Mouse (Mus musculus) heart, embryonic 11.5 days (tissue): ENCODE data around the gene Mst1r. TPM values are rescaled to one million over a fixed set of nuclear protein-coding genes. Genes with fewer than 3 reads are reported as not detected.

Source experiments
- ATAC-seq: fragments of 200-750 bp; cut with Nextera tagmentation; replicated peaks from 2 replicates; pipeline ENCODE4 v1.8.0; 2017; ENCODE audit warnings: moderate library complexity; ENCODE audit not compliant: insufficient number of reproducible peaks, low FRiP score, low TSS enrichment
- H3K27ac ChIP-seq: fragments of 300-500 bp; sonication (generic); 2 replicates; pipeline ENCODE4 v1.5.1; 2014; ENCODE audit warnings: mild to moderate bottlenecking, low read depth, low read length
- H3K27me3 ChIP-seq: fragments of 300-500 bp; sonication (generic); 2 replicates; pipeline ENCODE4 v1.6.1; 2014; ENCODE audit warnings: mild to moderate bottlenecking, low read length, mixed read lengths; ENCODE audit not compliant: control insufficient read depth, insufficient read depth
- H3K36me3 ChIP-seq: fragments of 300-500 bp; sonication (generic); 2 replicates; pipeline ENCODE4 v1.6.1; 2014; ENCODE audit warnings: mild to moderate bottlenecking, low read length, moderate library complexity, mixed read lengths; ENCODE audit not compliant: control insufficient read depth, insufficient read depth
- H3K4me1 ChIP-seq: fragments of 300-500 bp; sonication (generic); 2 replicates; pipeline ENCODE4 v1.6.1; 2014; ENCODE audit warnings: low read length; ENCODE audit not compliant: control insufficient read depth, insufficient read depth
- H3K4me2 ChIP-seq: fragments of 300-500 bp; sonication (generic); 2 replicates; pipeline ENCODE4 v1.6.1; 2014; ENCODE audit warnings: mild to moderate bottlenecking, moderate library complexity
- H3K4me3 ChIP-seq: fragments of 300-500 bp; sonication (generic); 2 replicates; pipeline ENCODE4 v1.5.1; 2014; ENCODE audit warnings: low read depth, low read length
- H3K9ac ChIP-seq: fragments of 300-500 bp; sonication (generic); 2 replicates; pipeline ENCODE4 v1.6.1; 2014; ENCODE audit warnings: mild to moderate bottlenecking, low read depth, low read length, moderate library complexity
- H3K9me3 ChIP-seq: fragments of 300-500 bp; sonication (generic); replicated peaks from 2 replicates; pipeline ENCODE4 v1.6.1; 2016; ENCODE audit warnings: low read length; ENCODE audit not compliant: control insufficient read depth
- WGBS: fragments of 180-500 bp; shearing (Covaris S2); extraction: QIAGEN DNeasy Blood & Tissue Kit; methylation state at CpG from one replicate; pipeline ENCODE4 v1.1.7; 2014; ENCODE audit not compliant: insufficient replicate concordance; 5-methylcytosine and 5-hydroxymethylcytosine counted together
- polyA plus RNA-seq: library from polyadenylated mRNA; unstranded; fragments of >200 nt; fragmentation: Nextera tagmentation; extraction: Ambion mirVana; gene quantifications from 2 replicates; pipeline ENCODE4 v1.2.1, GENCODE M21; 2014

The Mst1r gene
- polyA plus RNA-seq, 1 experiment from 2014 or later = 1.6 TPM

DNA sequence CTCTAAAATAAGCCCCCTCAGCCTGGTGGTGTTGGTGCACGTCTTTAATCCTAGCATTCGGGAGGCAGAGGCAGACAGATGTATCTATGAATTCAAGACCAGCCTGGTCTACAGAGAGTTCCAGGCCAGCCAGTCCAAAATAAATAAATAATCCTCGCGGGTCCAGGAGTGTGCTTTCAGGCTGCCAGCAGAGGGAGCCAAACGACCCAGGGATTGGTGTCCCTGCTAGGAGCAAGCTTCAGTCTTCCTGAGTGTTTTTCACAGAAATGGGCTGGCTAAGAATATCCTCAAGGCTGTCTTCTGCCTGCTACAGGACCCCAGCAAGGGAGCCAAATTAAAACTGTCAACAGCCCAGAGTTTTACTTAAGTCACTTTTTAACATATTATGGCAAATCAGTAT, 57.0 kb downstream of the Mst1r start:
- H3K36me3 ChIP-seq = peaks cover 22% of the 10 kb centered on the region
- peaks cover 8% of the 10 kb centered on the region; the same call in 1 of the 2 replicates for H3K4me1 ChIP-seq
- 0 out of 2 replicates have a peak overlapping the region, but pooled peaks have one; percentile 28 for H3K9ac ChIP-seq
- H3K27ac ChIP-seq = peak overlapping the region; percentile 62; the same call in 1 of the 2 replicates
- H3K4me2 ChIP-seq = no peak overlapping the region
- WGBS = 19% methylated on average over 5 of the region's 5 CpGs
- no peaks in the 10 kb centered on the region for H3K9me3 ChIP-seq
- no peak overlapping the region for H3K4me3 ChIP-seq
- ATAC-seq = peak; percentile 64
- H3K27me3 ChIP-seq = no peaks in the 10 kb centered on the region

DNA sequence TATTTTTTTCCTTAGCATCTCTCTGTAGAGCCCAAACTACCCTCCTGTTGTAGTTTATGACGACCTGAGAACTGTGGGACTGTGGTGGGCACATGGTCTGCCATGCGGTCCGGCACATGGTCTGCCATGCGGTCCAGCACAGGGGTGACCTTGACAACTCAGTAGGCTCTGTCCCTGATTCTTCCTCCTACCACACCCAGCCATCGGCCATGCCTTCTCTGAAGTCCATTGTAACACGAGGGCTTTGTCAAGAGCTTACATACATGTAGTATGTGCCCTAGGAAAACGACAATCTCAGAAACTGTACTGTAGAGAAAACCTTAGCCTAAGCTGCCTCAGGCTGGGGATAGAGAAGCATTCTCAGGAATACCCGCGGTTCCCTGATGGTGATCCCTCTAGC, 58.0 kb downstream of the Mst1r start:
- H3K9ac ChIP-seq = no peak overlapping the region

DNA sequence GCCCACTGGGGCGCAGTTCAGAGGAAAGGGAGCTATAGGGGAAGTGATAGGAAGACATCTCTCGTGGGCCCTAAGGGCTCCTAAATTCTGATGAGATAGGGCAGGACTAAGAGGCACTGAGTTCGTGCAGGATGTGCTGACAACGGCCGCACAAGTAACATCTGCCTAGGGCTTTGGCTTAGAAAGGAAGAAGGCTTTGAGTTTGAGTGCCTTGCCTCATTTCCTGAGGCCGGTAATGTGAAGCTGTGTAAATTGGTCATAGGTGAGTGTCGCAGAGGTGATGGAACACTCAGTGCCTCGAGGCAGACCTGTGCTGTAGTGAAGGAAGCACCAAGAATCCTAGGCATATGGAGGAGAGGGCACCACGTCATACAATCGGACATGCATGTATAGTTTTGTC, 60.0 kb downstream of the Mst1r start:
- Histone ChIP-seq H3K9me3 (no peaks in the 10 kb centered on the region), H3K27ac (no peak overlapping the region), H3K27me3 (no peaks in the 10 kb centered on the region), H3K36me3 (peaks cover 13% of the 10 kb centered on the region), H3K4me1 (peaks cover 15% of the 10 kb centered on the region), H3K9ac (no peak overlapping the region), H3K4me2 (no peak overlapping the region), H3K4me3 (no peak overlapping the region)
- WGBS = 84% methylated on average over 10 of the region's 10 CpGs
- no peak for ATAC-seq

More for the DNA sequence above, 58.0 kb downstream of the Mst1r start:
- Histone ChIP-seq H3K4me3 (no peak overlapping the region), H3K4me1 (peaks cover 8% of the 10 kb centered on the region; the same call in 1 of the 2 replicates), H3K27me3 (no peaks in the 10 kb centered on the region), H3K36me3 (peaks cover 19% of the 10 kb centered on the region), H3K27ac (peak overlapping the region; percentile 62; the same call in 1 of the 2 replicates), H3K9me3 (no peaks in the 10 kb centered on the region), H3K4me2 (no peak overlapping the region)
- WGBS = 87% methylated on average over 9 of the region's 9 CpGs
- ATAC-seq = no peak

DNA sequence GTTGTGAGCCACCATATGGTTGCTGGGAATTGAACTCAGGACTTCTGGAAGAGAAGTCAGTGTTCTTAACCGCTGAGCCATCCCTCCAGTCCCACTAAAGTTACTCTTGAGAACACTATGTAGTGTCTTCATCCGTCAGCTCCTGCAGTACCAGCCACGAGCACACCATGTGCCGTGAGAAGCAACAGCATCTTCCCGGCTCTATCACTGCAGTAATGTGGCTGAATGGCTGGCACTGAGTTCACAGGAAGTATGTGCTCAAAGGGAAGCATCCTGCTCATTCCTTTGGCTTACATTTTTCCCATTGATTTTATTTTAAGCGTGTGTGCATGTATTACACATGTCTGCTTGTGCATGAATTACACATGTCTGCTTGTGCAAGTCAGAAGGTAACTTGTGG, 60.8 kb downstream of the Mst1r start:
- no peak for ATAC-seq
- no peak overlapping the region for H3K27ac ChIP-seq
- peaks cover 9% of the 10 kb centered on the region for H3K36me3 ChIP-seq
- H3K9me3 ChIP-seq = no peaks in the 10 kb centered on the region
- H3K4me3 ChIP-seq = no peak overlapping the region
- no peak overlapping the region for H3K9ac ChIP-seq
- H3K4me2 ChIP-seq = no peak overlapping the region
- no peaks in the 10 kb centered on the region for H3K27me3 ChIP-seq
- peaks cover 21% of the 10 kb centered on the region for H3K4me1 ChIP-seq
- WGBS = 83% methylated on average over 6 of the region's 6 CpGs

DNA sequence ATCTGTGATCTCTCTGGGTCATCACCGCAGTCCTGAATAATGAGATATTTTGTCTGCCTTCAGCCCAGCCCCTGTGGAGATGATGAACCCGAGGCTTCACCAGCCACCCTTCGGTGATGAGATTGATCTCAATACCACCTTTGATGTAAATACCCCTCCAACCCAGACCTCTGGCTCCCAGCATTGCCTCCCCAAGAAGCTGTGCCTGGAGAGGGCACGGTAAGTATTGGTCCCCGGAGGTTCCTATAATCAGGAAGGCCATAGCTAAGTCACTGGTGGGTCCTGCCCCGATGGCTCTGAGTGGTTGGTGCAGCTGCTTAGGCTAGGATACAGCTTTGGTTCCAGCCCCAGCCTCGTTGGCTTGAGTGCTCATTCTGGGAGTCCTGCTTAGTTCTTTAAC, 61.9 kb downstream of the Mst1r start:
- peaks cover 9% of the 10 kb centered on the region for H3K36me3 ChIP-seq
- H3K4me3 ChIP-seq = no peak overlapping the region
- no peak for ATAC-seq
- no peak overlapping the region for H3K4me2 ChIP-seq
- no peak overlapping the region for H3K27ac ChIP-seq
- no peaks in the 10 kb centered on the region for H3K27me3 ChIP-seq
- H3K9ac ChIP-seq = no peak overlapping the region
- peaks cover 23% of the 10 kb centered on the region for H3K4me1 ChIP-seq
- no peaks in the 10 kb centered on the region for H3K9me3 ChIP-seq
- WGBS = 86% methylated on average over 7 of the region's 7 CpGs

Other genes starting within 250 kb of the Mst1r start
- 2.8 and 3.3 TPM in 2 replicates for gene Slc38a3, start 237.3 kb upstream of the Mst1r start, polyA plus RNA-seq
- gene Gnat1, start 227.2 kb upstream of the Mst1r start, polyA plus RNA-seq = 0.42 and 1.2 TPM in 2 replicates
- gene Sema3f, start 196.4 kb upstream of the Mst1r start, polyA plus RNA-seq = 4.6 and 5.8 TPM in 2 replicates
- gene Rbm5, start 135.9 kb upstream of the Mst1r start, polyA plus RNA-seq = 113 and 135 TPM in 2 replicates
- gene Rbm6, start 33.6 kb upstream of the Mst1r start, polyA plus RNA-seq = 46.0 and 51.3 TPM in 2 replicates
- 9.6 and 11.9 TPM in 2 replicates for gene Mon1a, start 18.7 kb upstream of the Mst1r start, polyA plus RNA-seq
- not detected in 2 replicates for gene Actl11, start 21.6 kb downstream of the Mst1r start, polyA plus RNA-seq
- gene Camkv, start 28.8 kb downstream of the Mst1r start, polyA plus RNA-seq = 0.46 and 0.70 TPM in 2 replicates
- 14.5 and 16.7 TPM in 2 replicates for gene Traip, start 43.3 kb downstream of the Mst1r start, polyA plus RNA-seq
- gene Uba7, start 68.6 kb downstream of the Mst1r start, polyA plus RNA-seq = 43.9 and 47.8 TPM in 2 replicates
- 3.2 and 4.0 TPM in 2 replicates for gene Gm20661, start 76.2 kb downstream of the Mst1r start, polyA plus RNA-seq
- gene Inka1, start 79.0 kb downstream of the Mst1r start, polyA plus RNA-seq = 66.6 and 66.8 TPM in 2 replicates
- gene Cdhr4, start 85.6 kb downstream of the Mst1r start, polyA plus RNA-seq = 7.0 and 10.2 TPM in 2 replicates
- 0.52 and 0.90 TPM in 2 replicates for gene Gm20662, start 89.5 kb downstream of the Mst1r start, polyA plus RNA-seq
- gene Ip6k1, start 95.6 kb downstream of the Mst1r start, polyA plus RNA-seq = 17.0 and 25.5 TPM in 2 replicates
- 24.0 and 24.5 TPM in 2 replicates for gene Gmppb, start 142.4 kb downstream of the Mst1r start, polyA plus RNA-seq
- gene Amigo3, start 146.3 kb downstream of the Mst1r start, polyA plus RNA-seq = 1.1 and 1.9 TPM in 2 replicates
- gene Mst1, start 173.6 kb downstream of the Mst1r start, polyA plus RNA-seq = 1.4 and 1.8 TPM in 2 replicates
- gene Rnf123, start 176.5 kb downstream of the Mst1r start, polyA plus RNA-seq = 23.4 and 27.2 TPM in 2 replicates
- 64.5 and 70.7 TPM in 2 replicates for gene Apeh, start 187.7 kb downstream of the Mst1r start, polyA plus RNA-seq